In genomic region chrX:104033843-104034242, GRCm38 (mm10) we compare ENCODE assay signal across 25 mouse cellular contexts. TPM values are rescaled to one million over a fixed set of nuclear protein-coding genes. Genes with fewer than 3 reads are reported as not detected.
DNase-seq lines count a peak whose midpoint lies in the region; ATAC-seq and TF ChIP-seq lines count a peak whose summit lies in the region.
"Had no signal": no experiment of that assay in that cellular context is flagged by ENCODE, and none has a peak within 500 bp of the region (broad histone marks: within the 10 kb centered on the region; RNA-seq: fewer than 3 reads in every experiment).

No protein-coding gene starts in this region.

- TF ChIP-seq RAD21 in MEL (IDR thresholded peaks at IDR 0.05; ENCODE audit: low read depth, low read length) = no peak

- H3K9me3 ChIP-seq in MEL (replicated peaks; ENCODE audit: insufficient read depth, low read length) = no peaks in the 10 kb centered on the region
- no peaks in the 10 kb centered on the region for H3K9me3 ChIP-seq in forebrain, embryonic 13.5 days (replicated peaks)
- H3K9me3 ChIP-seq: embryonic facial prominence, embryonic 12.5 days; forebrain, embryonic 12.5 days; G1E; heart, embryonic 10.5 days; hindbrain, embryonic 12.5 days had no signal

- no peak overlapping the region for H3K4me3 ChIP-seq in MEL (ENCODE audit: control insufficient read depth in 1 of 2, insufficient read depth in 1 of 2, low read depth in 2 of 2, low read length in 2 of 2)
- no peak overlapping the region for H3K4me3 ChIP-seq in forebrain, embryonic 13.5 days
- H3K4me3 ChIP-seq: embryonic facial prominence, embryonic 12.5 days; forebrain, embryonic 12.5 days; gastrocnemius, adult 2 months; heart, embryonic 10.5 days; hindbrain, embryonic 12.5 days had no signal

- no peaks in the 10 kb centered on the region for H3K4me1 ChIP-seq in MEL (ENCODE audit: control insufficient read depth in 1 of 2, insufficient read depth in 2 of 2, low read length in 2 of 2)
- H3K4me1 ChIP-seq in forebrain, embryonic 13.5 days = no peaks in the 10 kb centered on the region
- H3K4me1 ChIP-seq: embryonic facial prominence, embryonic 12.5 days; forebrain, embryonic 12.5 days; heart, embryonic 10.5 days; hindbrain, embryonic 12.5 days had no signal

- H3K27me3 ChIP-seq in MEL (ENCODE audit: control insufficient read depth in 1 of 2, insufficient read depth in 2 of 2, low read length in 2 of 2) = no peaks in the 10 kb centered on the region
- no peaks in the 10 kb centered on the region; the same call in 1 of the 2 replicates for H3K27me3 ChIP-seq in forebrain, embryonic 13.5 days
- H3K27me3 ChIP-seq: embryonic facial prominence, embryonic 12.5 days had no signal

- H3K79me2 ChIP-seq in MEL (ENCODE audit: control insufficient read depth, insufficient read depth, low read length, poor library complexity) = no peaks in the 10 kb centered on the region

- H3K9ac ChIP-seq in MEL (ENCODE audit: control insufficient read depth, low read depth, low read length, poor library complexity, severe bottlenecking) = no peak overlapping the region
- no peak overlapping the region for H3K9ac ChIP-seq in forebrain, embryonic 13.5 days
- H3K9ac ChIP-seq: embryonic facial prominence, embryonic 12.5 days; forebrain, embryonic 12.5 days; forebrain, postnatal 0 days; hindbrain, embryonic 12.5 days had no signal

- peak; percentile 58 for DNase-seq in adrenal gland, adult 8-10 months
- DNase-seq in adrenal gland, postnatal 4 days (ENCODE audit: low spot score in 2 of 2) = no peak
- peak; percentile 28 for DNase-seq in MEL (ENCODE audit: low read depth, low spot score)
- DNase-seq in adrenal gland, postnatal 25 days = peak; percentile 21
- DNase-seq in right cerebral cortex, postnatal 36 days (ENCODE audit: low spot score in 2 of 2) = no peak
- no peak for DNase-seq in frontal cortex, postnatal 25 days (ENCODE audit: low spot score in 2 of 2)
- DNase-seq: cerebellum, adult 11 months; cerebellum, adult 8-10 months; cerebellum, postnatal 25 days; forebrain, postnatal 0 days; gastrocnemius, adult 2 months; gastrocnemius, postnatal 36 days; heart, adult 18-20 months; heart, postnatal 10 days; heart, postnatal 4 days; kidney, adult 11 months; kidney, adult 9 months had no signal

- no peak for TF ChIP-seq CTCF in MEL (IDR thresholded peaks at IDR 0.05 in 2 of 3, conservative IDR thresholded peaks at IDR 0.05 in 1 of 3; ENCODE audit: control insufficient read depth in 1 of 3, insufficient read depth in 1 of 3, low read depth in 2 of 3, low read length in 3 of 3, poor library complexity in 1 of 3, severe bottlenecking in 1 of 3)

- no peak overlapping the region for H3K4me2 ChIP-seq in forebrain, embryonic 13.5 days
- H3K4me2 ChIP-seq: embryonic facial prominence, embryonic 12.5 days; forebrain, embryonic 12.5 days; hindbrain, embryonic 12.5 days had no signal

- no peak for TF ChIP-seq EP300 in MEL (IDR thresholded peaks at IDR 0.05; ENCODE audit: low read depth in 1 of 2, low read length in 2 of 2)

- 83% methylated on average over 5 of the region's 5 CpGs for WGBS in forebrain, embryonic 13.5 days

- no peak overlapping the region for H3K27ac ChIP-seq in MEL (ENCODE audit: control insufficient read depth, low read depth, low read length)
- no peak overlapping the region for H3K27ac ChIP-seq in forebrain, embryonic 13.5 days
- H3K27ac ChIP-seq: embryonic facial prominence, embryonic 12.5 days; forebrain, embryonic 12.5 days; gastrocnemius, adult 2 months; heart, embryonic 10.5 days; hindbrain, embryonic 12.5 days; kidney, postnatal 0 days had no signal

- H3K36me3 ChIP-seq in MEL (ENCODE audit: control insufficient read depth in 1 of 2, insufficient read depth in 2 of 2, low read length in 2 of 2) = no peaks in the 10 kb centered on the region
- no peaks in the 10 kb centered on the region for H3K36me3 ChIP-seq in forebrain, embryonic 13.5 days (ENCODE audit: poor library complexity, severe bottlenecking)
- H3K36me3 ChIP-seq: embryonic facial prominence, embryonic 12.5 days; forebrain, embryonic 12.5 days; G1E; heart, embryonic 10.5 days; hindbrain, embryonic 12.5 days had no signal

- TF ChIP-seq POLR2A in MEL (IDR thresholded peaks at IDR 0.05; ENCODE audit: control insufficient read depth in 1 of 2, insufficient read depth in 1 of 2, low read depth in 1 of 2, low read length in 2 of 2, poor library complexity in 1 of 2) = no peak

- no peak for ATAC-seq in forebrain, embryonic 13.5 days
- ATAC-seq: forebrain, postnatal 0 days; hindbrain, embryonic 16.5 days had no signal

TF ChIP-seq in MEL, 35 proteins besides CTCF, POLR2A, EP300 and RAD21:
- no peak for TF ChIP-seq USF2 (IDR thresholded peaks at IDR 0.05; ENCODE audit: borderline replicate concordance in 1 of 2, insufficient read depth in 1 of 2, low read depth in 1 of 2, low read length in 2 of 2)
- no peak for TF ChIP-seq E2F4 (IDR thresholded peaks at IDR 0.05; ENCODE audit: borderline replicate concordance, low read depth, low read length)
- no peak for TF ChIP-seq BHLHE40 (IDR thresholded peaks at IDR 0.05; ENCODE audit: borderline replicate concordance, low read depth, low read length)
- TF ChIP-seq HCFC1 (IDR thresholded peaks at IDR 0.05; ENCODE audit: low read depth, low read length) = no peak
- no peak for TF ChIP-seq TCF12 (IDR thresholded peaks at IDR 0.05; ENCODE audit: low read depth, low read length)
- no peak for TF ChIP-seq UBTF (IDR thresholded peaks at IDR 0.05; ENCODE audit: borderline replicate concordance, insufficient read depth, low read depth, low read length)
- TF ChIP-seq JUND (IDR thresholded peaks at IDR 0.05; ENCODE audit: low read depth, low read length) = no peak
- no peak for TF ChIP-seq ZNF384 (IDR thresholded peaks at IDR 0.05; ENCODE audit: low read depth, low read length)
- no peak for TF ChIP-seq USF1 (IDR thresholded peaks at IDR 0.05; ENCODE audit: low read depth, low read length)
- TF ChIP-seq MYC (IDR thresholded peaks at IDR 0.05; ENCODE audit: low read depth, low read length) = no peak
- no peak for TF ChIP-seq MXI1 (IDR thresholded peaks at IDR 0.05; ENCODE audit: low read depth, low read length)
- no peak for TF ChIP-seq SMC3 (IDR thresholded peaks at IDR 0.05; ENCODE audit: low read depth, low read length)
- TF ChIP-seq ZMIZ1 (IDR thresholded peaks at IDR 0.05; ENCODE audit: low read depth, low read length) = no peak
- no peak for TF ChIP-seq CHD2 (IDR thresholded peaks at IDR 0.05; ENCODE audit: low read length)
- no peak for TF ChIP-seq POLR2AphosphoS2 (IDR thresholded peaks at IDR 0.05; ENCODE audit: low read length)
- no peak for TF ChIP-seq ZKSCAN1 (IDR thresholded peaks at IDR 0.05; ENCODE audit: low read depth, low read length)
- no peak for TF ChIP-seq TAL1 (IDR thresholded peaks at IDR 0.05; ENCODE audit: low read length)

RNA-seq across cellular contexts. Expression of gene Rlim, which starts 52.8 kb away (rescaled TPM):
- total RNA-seq in adrenal gland, adult 8-10 months (2022) = 10 to 100 TPM; 51.0 to 67.6 (median 62.5) TPM
- 10 to 100 TPM; 71.6 to 75.2 TPM for total RNA-seq in adrenal gland, postnatal 4 days (2021)
- 30.0 and 32.5 TPM in 2 replicates for total RNA-seq in MEL (2012; rRNA removed)
- polyA plus RNA-seq in MEL (2012; ENCODE audit: insufficient read depth in 1 of 2, insufficient read length in 2 of 2, low read depth in 1 of 2, low replicate concordance in 2 of 2, missing spikeins in 1 of 2) = 10 to 100 TPM; 20.8 to 84.2 TPM
- 58.8 and 60.7 TPM in 2 replicates for total RNA-seq in adrenal gland, postnatal 25 days (2021)
- polyA plus RNA-seq in forebrain, embryonic 13.5 days (2015; fragmentation: Nextera tagmentation; extraction: Ambion mirVana) = 30.0 and 33.6 TPM in 2 replicates

Comparison
In these comparisons a context has a peak if more than half of its experiments do, and no peak if none do; other contexts are left out.
1. DNase-seq: peak in adrenal gland, adult 8-10 months (single experiment), MEL (single experiment) and adrenal gland, postnatal 25 days (single experiment); none in adrenal gland, postnatal 4 days (0 of 2), right cerebral cortex, postnatal 36 days (0 of 2) and frontal cortex, postnatal 25 days (0 of 2).